Mouse (Mus musculus) gastrocnemius, postnatal 4 days (tissue): ENCODE data around the gene Qtrt2. TPM values are rescaled to one million over a fixed set of nuclear protein-coding genes. Genes with fewer than 3 reads are reported as not detected.
A peak's percentile ranks its signal among the peaks of the same experiment; 100 is the strongest.

Experiments used
- DNase-seq, 2 experiments: peaks; one replicate each; pipeline ENCODE4 v3.0.0; 2021 to 2022; ENCODE audit warnings: low spot score in 2 of 2, mixed read lengths in 2 of 2
- total RNA-seq, 2 experiments: library from RNA; stranded (reverse); gene quantifications; 2 replicates each; pipeline ENCODE4 v1.2.3; 2021

Gene Qtrt2
- total RNA-seq, 2 experiments from 2014 or later, result 15.2 to 16.7 TPM

DNA sequence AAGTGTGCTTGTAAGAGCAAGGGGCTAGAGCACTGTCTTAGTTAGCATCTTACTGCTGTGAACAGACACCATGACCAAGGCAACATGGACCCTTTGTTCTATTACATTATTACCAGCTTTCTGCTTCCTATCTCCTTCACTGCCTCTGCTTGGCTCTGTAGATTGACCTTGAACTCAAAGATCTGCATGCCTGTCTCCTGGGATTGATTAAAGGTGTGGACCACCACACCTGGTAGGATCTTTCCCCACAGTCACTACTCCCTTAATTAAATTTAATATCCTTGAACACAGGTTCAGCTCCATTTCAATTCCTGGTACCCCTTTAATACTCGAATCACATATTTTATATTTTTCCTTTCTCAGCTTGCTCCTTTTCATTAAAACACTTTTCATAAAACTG lies 763 bp downstream of the Qtrt2 start:
- DNase-seq, result no peak

DNA sequence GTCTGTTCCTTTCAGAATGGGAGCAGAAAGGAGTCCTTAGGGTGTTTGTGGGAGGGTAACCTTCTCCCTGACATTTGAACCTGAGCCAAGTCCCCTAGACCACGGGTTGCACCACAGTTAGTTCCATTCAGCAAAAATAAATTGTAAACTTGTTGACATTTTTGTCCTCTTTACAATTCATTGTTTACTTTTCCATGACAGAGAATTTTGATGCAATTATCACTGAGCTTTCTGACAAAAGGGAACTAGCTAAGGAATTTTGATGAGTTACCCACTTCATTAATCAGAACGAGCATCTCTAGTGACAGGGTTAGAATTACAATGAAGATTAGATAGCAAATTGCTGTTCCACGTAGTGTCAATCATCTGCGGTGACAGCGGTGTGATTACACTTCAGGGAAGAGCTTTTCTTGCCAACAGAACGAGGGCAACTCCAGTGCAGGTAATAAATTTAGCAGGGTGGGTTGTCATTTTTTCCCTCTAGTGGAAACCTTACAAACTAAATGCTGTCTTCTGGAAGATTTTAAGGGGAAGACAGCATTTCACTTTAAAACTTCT lies 1.5 kb downstream of the Qtrt2 start:
- no peak for DNase-seq

DNA sequence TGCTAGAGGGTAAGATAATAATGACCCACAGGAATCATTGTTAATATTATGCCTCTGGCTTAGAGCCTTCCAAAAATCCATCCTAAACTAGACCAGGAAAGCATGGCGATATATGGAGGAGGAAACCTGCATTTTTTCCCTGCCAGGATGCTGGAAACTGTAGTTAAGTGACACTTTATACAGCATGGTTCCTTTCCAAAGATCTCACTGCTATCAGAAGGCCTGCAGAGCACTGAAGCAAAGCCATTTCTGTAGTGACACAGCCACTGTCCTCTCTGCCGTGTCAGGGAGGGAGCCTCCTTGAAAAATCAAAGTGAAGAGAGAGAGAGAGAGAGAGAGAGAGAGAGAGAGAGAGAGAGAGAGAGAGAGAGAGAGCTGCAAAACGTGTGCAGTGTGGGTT lies 4.0 kb downstream of the Qtrt2 start:
- no peak for DNase-seq

DNA sequence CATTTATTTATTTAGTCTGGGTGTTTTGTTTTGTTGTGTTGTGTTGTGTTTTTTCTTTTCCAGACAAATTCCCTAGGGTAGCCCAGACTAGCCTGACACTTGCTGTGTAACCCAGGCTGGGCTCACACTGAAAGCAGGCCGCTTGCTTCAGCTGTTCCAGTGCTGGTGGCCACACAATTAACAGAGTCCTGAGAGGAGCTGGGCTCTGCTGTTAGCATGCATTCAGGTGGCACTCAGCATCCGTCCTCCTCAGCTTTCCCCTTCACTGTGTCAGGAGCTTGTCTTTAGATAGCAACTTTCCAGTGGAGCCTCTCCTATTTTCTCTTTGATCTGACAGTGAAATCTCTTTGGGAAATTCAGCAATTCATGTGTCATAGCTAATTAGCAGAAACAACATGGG lies 4.6 kb downstream of the Qtrt2 start:
- DNase-seq, result no peak

DNA sequence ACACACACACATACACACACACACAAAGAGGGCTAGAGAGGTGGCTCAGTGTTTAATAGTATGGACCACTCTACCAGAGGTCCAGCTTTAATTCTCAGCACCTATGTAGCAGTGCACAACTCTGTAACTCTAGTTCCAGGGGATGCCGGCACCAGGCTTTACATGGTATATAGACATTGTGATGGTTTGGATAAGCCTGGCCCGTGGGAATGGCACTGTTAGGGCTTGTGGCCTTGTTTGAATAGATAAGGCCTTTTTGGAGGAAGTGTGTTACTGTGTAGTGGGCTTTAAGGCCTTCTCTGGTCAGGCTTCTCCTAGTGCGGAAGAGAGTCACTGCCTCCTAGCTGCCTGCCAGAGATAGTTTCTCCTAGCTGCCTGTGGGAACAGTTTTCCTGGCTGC lies 7.7 kb downstream of the Qtrt2 start:
- DNase-seq, result no peak

DNA sequence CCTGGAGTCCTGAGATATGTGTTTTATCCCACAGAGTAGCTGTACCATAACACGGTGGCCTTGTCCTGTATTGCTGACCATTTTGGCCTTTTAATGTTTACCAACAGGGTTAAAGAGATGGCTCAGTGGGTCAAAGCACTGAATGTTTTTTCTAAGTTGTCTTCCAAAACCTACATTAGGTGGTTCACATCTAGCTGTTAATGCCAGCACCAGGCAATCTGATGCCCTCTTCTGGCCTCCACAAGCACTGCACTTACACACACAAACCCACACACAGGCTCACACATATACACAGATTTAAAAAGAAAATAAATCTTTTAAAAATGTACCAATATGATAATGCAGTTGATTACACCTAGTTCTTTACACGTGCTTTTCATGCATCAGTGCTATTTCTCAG lies 17.7 kb downstream of the Qtrt2 start:
- no peak for DNase-seq

DNA sequence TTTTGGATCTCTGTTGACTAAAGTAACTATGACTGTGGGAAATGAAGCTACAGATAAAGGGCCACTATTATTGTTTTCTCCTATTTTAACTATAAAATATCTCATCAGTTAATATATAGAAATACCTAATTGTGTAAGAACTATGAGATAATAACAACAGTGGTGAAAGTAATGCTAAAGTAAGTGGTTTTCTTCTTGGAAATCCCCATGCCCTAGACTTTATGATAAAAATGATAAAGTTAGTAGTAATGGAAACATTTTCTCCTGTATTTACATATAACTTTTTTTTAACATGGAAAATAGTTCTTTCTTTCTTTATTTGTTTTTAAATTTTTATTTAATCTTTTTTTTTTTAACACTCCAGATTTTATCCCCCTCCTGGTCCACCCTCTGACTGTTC lies 26.0 kb downstream of the Qtrt2 start:
- no peak for DNase-seq

DNA sequence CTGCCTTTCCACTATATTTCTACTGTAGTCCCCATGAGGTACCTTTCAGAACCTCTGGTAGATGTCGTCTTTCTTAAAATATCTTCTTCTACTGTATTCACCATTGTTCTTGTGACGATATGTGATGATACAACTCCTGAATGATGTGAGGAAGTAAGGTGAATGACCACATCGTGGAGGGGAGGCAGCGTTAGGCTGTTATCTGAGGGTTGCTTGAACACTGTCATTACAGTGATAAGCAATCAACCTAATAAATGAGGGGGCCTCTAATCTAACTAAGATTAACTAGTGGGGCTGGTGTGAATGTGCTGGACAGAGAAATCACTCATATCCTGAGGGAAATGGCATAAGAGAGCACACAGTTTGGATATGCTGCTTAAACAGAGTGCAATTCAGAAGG lies 26.5 kb downstream of the Qtrt2 start:
- DNase-seq, result no peak

DNA sequence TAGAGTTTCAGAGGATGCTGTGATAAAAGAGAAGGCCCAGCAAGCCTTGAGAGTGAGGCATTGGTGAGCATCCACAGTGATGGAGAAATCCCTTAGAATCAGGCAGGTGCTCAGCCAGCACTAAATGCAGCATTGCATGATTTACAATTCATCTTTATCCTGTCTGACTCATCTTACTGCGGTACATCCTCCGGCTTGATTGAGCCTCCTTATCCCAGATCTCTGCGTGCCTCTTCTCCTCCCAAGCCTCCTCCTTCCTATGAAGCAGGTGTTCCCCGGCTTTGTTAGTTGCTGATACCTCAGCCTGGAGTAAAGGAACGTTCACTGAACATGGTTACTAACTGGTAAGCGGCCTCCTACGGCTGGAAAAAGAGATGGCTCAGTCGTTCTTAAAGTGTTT lies 32.1 kb downstream of the Qtrt2 start:
- DNase-seq, result no peak

DNA sequence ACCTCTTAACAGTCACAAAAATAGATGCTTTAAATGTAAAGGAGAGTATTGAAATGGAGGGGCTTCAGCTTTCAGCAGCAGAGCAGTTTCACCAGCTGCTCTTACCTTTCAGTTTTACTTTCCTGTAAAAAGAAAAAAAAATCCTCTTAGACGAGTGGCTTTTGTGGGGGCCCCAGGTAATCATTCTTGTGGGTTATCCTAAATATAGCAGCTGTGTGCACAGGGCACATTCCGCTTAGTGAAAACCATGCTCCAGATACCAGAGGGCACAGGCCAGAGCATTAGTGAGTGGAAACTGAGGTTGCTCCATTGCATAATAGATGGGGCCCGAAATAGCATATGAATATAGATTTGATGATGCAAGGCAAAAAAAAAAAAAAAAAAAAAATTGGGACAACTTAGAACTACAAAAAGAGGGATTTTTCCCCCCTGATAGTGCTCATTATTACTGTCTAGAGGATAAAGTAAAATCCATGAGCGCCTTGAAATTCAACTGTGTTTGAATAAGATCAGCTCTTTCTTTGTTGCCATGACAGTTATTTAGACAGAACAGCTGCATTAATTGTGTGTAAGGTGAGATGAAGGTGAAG lies 35.8 kb downstream of the Qtrt2 start:
- no peak for DNase-seq

DNA sequence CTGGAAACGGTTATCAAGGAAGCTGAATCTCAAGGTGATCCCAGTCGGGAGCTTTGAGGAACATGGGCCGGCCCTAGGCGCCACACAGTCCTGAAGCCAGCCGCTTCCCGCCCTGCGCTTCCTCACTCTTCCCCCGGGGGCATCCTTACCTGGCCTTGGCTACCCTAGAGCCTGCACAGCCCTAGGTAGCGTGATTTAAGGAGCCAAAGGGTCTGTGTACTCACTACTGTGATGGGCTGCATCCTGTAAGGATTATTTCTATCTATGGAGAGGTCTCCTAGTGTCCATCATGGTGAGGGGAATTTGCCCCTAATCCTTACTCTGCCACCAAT lies 36.6 kb downstream of the Qtrt2 start:
- DNase-seq, result no peak

DNA sequence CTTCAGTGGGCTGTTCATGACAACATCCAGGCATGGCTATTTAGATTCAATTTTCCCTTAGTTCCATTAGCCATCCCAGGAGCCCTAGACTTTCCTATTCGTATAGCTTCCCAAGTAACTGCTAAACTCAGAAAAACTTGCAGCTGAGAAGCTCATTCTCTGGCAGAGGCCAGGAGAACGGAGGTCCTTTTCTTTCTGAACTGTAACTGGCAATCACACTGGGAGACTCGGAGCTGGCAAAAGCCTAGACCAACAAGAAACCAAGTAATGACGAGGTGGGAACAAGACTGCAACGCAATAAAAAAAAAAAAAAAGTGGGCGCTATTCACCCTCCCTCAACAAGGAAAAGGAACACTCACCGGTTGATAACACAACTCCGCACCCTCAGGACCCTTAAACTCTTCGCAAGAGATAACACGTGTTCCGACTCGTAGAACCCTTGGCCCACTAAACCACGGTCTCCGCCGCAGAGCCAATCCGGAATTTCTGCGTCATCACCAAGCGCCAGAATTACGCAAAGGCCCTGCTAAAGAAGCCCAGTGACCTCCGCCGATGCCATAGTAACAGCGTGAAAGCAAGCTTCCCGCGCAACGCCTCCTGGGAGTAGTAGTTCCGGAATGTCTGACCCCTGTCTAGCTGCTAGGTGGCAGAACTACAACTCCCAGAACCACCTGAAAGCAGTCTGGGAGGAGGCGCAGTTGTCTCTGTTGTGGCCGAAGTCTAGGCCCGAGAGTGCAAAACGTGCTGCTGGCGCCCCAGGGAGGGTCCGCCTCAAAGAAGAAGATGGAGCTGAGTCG lies 37.2 kb downstream of the Qtrt2 start, which contains the start of gene Ccdc191:
TSS of gene Ccdc191 (plus strand) at position 593 of the 797 bp plus-strand sequence.
- DNase-seq, result peak; percentile 89 to 98

DNA sequence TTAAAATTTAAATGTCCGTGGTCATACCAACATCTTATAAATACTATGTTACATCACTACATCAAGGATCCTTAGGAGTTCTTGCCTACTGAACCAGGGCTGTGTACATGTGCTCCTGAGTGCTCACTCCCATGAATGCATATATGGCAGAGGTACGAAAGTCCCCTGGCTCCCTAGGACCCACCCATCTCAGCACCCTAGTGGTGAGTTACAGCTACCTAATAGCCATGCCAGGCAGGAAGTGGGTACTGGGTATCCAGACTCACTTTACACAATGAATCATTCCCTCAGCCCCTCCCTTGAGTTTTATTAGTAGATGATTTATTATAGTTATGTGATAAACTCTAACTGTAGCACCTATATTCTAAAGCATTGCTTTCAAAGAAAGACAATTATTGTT lies 44.3 kb downstream of the Qtrt2 start:
- no peak for DNase-seq

DNA sequence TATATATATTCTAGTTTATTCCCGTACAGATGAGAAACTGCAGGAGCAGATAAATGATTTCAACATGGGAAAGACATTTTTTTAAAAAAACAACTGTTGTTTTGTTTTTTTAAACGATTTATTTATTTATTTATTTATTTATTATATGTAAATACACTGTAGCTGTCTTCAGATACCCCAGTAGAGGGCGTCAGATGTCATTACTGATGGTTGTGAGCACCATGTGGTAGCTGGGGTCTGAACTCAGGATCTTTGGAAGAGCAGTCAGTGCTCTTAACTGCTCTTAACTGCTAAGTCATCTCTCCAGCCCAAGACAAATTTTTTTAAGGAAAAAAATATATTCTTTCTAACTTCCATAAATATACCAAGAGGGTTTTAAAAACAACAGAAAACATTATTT lies 45.0 kb downstream of the Qtrt2 start:
- DNase-seq, result no peak

DNA sequence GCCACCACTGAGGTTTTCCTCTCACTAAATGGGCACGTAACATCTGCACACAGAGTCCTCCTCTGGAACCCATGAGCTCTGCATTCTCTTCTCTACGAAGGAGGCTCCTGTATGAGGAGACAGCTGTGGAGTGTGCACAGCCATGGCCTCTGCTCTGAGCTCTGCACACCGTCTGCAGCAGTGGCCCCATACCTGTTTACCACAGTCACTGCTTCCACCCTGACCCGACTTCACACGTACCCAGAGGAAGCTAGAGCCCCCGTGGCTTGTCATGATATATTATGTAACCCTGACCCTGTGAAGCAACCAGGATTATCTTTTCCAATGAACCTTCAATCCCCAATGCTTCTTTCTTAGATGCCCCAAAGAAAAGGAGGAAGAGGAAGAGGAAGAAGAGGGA lies 46.8 kb downstream of the Qtrt2 start:
- no peak for DNase-seq

DNA sequence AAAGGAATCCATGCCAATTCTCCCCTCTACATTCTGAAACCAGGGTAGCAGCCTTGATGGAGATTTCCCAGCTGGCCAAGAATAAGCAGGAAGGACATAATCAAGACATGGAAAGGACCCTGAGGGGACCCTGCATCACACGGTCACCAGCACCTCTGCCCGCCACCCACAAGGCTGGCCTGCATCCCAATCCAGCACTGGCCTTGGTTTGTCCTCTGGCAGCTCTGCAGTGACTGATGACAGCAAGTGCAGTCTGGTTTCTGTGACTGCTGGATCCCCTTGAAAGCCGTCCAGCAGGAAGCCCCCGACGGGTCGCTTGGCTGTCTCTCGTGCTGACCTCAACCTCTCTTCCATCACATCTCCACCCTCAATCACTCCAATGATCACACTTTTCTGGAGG lies 55.2 kb downstream of the Qtrt2 start:
- no peak for DNase-seq

DNA sequence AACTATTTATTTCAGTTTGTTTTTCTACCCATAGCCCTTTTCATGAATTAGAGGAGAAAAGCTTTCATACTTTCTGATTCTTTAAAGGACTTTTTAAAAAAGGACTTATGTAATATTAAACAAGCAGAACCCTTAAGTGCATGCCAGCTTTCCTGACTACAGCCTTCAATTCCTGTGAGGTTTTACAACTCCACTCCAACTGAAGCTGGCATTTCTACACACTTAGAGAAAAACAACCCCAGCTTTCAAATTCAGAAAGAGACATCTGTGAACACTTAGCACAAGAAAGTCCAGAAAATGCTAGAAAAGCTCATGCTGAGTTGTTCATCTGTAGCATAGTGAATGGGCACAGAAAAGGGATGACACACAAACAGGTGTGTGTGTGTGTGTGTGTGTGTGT lies 56.8 kb downstream of the Qtrt2 start:
- no peak for DNase-seq

DNA sequence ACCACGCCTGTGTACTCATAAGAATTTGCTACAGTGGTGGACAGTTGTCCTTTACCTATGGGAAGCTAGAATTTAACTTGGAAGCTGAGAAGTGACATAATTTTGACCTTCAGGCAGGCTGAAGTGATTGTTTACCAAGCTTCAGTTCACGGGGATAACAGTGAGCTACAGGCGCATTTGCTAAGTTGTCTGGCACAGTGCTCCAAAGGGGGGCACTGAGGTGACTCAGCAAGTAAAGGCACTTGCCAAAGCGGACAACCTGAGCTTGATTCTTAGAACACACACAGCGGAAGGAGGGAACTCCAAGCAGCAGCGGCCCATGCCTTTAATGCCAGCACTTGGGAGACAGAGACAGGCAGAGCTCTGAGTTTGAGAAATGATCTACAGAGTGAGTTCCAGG lies 66.0 kb downstream of the Qtrt2 start:
- DNase-seq, result no peak

DNA sequence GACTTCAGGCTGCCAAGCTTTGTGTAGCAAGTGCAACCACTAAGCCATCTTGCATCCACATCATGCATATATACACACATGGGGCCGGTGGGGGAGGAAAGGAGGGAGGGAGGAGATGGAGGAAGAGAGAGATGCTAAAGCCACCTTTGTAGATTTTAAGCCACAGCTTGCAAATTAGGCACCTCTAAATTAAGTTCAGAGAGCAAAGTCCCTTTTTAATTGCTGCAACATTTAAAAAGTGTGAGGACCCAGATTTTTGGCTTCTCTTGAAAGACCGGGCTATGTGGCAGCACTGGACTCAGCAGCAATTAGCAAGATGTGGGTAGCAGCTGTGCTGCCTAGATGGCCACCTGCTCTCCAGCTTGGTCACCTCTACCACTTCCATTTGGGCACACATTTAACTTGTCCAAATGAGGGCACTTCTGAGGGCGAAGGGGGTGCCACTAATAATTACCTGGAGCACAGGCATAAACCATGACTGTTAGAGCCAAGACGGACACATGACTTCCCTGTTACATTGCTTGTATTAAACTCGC lies 67.6 kb downstream of the Qtrt2 start:
- DNase-seq, result no peak

DNA sequence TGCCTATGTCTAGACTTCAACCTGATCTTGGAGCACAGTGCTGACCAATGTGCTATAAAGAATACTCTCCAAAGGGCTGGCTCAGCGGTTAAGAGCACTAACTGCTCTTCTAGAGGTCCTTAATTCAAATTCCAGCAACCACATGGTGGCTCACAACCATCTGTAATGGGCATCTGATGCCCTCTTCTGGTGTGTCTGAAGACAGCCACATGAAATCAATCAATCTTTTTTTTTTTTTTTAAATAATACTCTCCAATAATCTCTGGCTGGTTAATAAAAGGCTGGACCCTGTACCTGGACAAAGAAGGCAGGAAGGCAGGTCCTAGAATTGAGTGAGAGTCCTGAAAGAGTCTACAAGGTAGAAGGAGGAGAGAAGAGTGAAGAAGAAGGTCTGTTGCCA lies 76.8 kb downstream of the Qtrt2 start:
- DNase-seq, result no peak

DNA sequence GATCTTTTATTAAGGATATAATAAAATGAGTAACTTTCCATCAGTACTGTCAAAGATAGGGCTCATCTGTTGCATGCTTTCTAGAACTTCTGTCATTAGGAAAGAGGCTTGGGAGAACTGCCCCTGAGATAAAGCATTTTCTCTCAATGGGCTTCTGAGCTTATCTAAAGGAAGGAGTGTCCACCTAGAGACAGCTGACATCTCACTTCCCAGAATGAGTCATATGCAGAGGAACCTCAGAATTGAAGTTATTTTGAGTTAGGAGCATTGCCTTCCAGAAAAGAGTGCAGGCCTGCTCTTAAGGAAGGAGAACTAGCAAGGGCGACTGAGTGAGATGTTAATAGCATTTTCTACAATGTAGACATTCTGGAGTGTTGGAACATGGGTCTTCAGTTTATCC lies 85.4 kb downstream of the Qtrt2 start:
- no peak for DNase-seq

DNA sequence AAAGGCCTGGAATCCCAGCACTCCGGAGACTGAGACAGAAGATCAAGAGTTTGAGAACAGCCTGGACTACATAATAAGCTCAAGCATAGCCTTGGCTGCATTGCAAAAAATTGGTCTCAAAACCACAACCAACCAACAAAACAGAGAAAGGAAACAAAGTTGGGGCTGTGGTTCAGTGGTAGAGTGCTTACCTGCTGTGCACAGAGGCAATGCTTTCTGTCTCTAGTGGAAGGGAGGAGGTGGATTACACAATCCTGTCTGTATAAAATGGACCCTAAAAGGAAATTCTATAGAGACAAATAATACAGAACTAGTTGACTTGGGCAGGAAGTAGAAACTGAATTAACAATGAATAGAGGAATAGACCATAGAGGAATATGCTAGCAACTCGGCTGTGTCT lies 94.7 kb downstream of the Qtrt2 start:
- no peak for DNase-seq

DNA sequence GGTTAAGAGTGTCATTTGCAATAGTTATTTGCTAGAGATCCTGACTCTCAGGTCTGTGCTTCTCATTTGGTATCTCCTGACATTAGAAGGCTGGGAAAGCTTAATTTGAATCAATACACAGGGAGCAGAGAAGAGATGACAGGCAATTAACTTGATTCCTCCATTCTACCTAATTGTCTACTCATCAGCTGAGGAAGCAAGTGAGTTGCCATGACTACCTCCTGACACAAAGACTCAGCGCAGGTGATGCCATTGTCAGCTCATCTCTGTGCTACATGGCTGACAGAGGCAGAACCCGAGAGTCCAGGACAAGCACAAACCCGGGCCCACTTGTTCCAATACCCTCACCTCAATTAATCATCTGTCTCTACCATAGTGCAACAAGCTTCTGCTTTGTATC lies 99.1 kb downstream of the Qtrt2 start:
- DNase-seq, result no peak
